Mouse (Mus musculus): ENCODE data around the gene Ccdc13.
A peak's percentile ranks its signal among the peaks of the same experiment; 100 is the strongest.

Ccdc13 gene

DNA sequence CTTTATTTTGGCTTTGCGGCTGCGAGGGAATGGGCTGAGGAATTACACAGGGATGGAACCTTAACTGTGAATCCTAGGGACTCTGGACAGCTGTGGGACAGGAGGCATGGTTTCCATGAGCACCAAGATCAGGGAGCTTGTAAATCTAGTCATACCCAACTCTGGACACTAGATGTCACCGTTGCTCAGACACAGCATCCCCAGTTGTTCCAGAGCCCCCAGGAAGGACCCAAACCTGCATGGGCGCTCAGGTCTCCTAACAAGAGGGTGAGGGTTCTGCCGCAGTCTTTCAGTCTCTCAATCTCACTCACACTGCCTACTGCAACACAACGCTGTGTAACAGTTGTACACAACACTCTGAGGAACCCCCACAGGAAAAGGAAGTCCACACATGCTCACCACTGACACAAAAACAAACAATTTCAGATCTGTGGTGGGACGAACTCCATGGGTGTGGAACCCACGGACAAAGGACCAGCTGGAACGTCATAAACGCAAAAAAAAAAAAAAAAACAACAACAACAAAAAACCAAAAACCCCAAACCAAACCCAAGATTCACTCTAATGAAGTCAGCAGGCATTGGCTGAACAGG lies 7.4 kb upstream of the Ccdc13 start:
- peak in 1 of 2 experiments; percentile 18 for DNase-seq

DNA sequence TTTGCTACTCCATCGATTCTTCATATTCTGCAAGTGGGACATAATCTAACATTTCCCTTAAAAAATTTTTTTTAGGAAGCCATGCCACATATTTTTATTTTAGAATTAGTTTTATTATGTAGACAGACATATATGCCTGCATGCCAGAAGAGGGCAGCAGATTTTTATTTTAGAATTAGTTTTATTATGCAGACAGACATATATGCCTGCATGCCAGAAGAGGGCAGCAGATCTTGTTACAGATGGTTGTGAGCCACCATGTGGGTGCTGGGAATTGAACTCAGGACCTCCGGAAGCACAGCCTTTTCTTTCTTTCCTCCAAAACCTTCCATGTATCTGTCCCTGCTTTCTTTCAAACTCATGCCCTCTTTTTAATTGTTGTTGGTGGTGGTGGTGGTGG lies 3.7 kb upstream of the Ccdc13 start:
- no peak for DNase-seq

DNA sequence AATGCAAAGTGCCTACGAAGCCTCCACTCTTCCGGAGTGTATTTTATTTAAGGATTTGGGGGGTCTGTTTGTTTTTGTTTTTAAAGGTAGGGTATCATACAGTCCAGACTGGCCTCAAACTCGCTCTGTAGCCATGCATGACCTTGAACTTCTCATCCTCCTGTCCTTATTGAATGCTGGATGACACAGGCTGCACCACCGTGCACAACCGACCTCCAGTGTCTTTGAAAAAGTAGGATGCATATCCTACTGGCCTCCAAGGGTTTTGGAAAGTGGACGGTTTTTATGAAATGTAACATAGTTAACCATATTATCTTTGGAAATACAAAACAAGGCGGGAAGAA lies 333 bp upstream of the Ccdc13 start:
- DNase-seq, result no peak

DNA sequence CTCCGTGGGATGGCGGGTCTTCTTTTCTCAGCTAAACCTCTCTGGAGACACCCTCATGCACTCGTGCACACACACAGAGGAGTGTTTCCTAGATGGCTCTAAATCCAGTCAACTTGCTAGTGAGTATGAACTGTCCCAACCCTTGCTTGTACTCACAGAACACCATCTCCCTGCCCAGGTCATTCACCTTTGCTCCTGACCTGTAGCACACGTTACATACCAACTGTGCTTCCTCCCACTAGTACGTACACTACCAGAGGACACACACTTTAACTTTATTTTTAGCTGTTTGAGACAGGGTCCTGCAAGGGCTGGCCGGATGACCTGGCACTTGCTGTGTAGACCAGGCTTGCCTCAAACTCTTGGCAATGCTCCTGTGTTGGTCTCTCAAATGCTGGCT lies 1.3 kb downstream of the Ccdc13 start:
- DNase-seq, result no peak

DNA sequence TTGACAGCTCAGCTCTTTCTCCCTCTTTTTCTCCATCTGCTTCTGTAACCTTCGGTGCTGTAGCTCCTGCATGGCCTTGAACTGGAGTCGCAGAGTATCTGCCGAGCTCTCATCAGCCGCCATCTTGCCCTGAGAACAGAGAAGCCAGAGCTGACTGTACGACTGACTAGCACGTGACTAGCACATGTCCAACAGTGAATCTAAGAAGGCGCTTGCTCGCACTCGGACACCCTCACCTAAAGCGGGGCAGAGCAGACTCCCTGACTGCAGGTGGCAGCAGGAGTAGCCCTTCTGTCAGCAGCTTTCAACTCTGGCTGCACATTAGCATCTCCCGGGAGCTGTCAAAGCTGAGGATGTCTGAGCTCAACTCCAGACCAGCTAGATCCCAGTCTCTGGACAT lies 5.4 kb downstream of the Ccdc13 start:
- DNase-seq, result no peak

DNA sequence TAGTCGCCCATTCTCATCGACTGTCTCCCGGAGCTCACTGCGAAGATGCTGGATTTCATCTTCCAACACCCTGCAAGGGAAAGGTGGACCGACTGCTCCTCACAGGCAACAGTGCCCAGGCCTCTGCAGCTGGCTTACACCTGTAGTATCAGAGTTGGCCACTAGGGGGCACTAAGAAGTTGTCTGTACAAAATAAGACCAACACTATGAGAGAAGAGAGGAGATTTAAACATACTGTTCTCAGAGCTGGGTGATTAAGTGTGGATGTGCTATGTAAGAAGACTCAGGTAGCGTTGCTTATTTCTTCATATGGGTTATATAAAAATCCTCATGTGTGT lies 8.3 kb downstream of the Ccdc13 start:
- DNase-seq, result peak; percentile 67 to 82

DNA sequence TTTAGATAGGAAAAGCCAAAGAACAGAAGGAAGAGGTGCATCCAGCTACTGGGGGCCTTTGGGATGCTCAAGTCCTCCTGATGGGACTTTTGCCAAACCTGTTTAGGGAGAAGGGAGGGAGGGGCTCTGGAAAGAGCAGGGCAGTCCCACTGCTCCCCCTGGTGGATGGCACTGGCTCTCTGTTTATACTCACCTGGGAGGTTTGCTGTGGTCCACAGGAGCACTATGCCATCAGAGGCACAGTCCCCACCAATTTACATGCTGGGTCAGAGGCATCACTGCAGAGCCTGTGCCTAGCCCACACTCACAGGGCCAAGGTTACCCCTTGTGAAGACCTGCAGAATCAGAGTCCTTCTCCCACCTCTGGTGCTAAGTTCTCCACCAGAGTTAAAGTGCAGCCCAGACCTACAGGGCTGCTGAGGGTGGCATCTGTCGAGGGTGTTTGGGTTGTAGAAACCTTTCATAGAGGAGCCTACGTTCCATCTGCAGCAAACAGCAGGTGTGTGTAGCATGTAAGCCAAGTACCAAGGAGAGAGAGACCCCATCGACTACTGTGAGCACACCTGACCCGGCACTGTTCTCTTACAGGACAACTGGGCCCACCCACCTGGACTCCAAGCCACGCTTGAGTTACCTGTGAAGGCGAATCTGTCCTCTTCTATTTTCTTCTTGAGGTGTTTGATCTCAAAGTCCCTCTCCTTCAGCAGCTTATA lies 8.9 kb downstream of the Ccdc13 start:
- DNase-seq, result peak in 1 of 2 experiments; percentile 67

DNA sequence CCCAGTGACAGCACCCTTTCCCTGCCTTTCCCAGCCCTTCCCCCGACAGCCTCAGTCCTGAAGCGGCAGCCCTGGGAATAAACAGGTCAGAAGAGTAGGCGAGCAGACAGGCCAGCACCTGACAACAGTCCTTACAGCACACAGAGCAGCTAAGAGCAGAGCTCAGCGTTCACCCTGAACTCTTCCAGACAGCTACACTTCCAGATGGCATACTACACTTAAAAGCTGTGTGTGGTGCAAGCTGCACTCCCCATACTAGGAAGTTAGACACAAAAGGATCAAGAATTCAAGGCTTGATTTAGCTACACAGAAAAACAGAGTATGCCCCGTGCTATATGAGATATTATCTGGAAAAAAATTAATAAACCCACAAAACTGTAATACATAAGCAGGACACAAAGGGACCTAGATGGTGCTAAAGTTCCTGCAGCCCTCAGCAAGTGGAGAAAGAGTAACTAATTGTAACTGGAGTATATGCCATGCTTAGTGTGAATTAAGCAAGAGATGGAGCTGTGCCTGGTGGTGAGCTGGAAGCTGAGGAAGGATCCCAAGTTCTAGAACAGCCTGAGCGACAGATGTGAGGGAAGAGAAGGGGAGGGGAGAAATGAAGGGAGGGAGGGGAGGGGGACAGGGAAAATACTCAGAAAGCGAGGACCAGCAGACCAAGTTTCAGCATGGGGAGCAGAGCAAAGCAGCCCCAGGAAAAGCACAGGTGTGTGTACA lies 9.8 kb downstream of the Ccdc13 start:
- DNase-seq, result no peak

DNA sequence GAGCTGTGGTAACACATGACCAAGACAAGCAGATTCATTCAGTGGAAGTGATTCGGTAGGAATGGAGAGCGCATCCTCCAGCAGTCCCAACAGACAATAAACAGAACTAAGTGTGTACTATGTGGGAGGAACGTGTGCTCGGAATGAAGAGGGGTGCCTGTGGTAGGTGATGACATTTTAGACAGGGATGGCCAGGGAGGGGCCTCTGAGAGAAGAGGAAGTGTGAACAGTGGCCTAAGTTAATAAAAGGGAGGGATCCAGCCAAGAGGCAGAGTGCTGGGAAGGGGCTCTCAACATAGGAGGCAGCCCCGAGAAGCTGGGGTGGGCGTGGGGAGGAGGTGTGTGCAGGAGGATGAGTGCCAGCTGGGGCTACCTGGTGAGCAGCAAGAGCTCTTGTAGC lies 10.9 kb downstream of the Ccdc13 start:
- no peak for DNase-seq

DNA sequence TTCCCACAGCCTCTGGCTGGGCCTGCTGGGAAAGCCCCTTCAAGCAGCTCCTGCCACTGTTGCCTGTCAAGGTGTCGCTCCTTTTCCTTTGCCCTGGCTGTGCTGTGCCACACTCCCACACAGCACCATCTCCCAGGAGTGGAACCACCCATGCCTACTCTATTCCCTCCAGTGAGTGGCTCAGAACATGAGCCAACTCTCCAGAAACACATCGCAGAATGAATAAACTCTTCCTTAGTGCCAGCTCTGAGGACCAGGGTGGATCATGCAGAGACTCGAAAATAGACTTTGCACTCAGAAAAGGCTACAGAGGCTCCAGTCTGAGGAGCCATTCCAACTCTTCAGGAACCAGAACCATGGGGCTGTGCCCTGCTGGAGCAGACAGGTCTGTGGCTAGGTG lies 12.9 kb downstream of the Ccdc13 start:
- no peak for DNase-seq

DNA sequence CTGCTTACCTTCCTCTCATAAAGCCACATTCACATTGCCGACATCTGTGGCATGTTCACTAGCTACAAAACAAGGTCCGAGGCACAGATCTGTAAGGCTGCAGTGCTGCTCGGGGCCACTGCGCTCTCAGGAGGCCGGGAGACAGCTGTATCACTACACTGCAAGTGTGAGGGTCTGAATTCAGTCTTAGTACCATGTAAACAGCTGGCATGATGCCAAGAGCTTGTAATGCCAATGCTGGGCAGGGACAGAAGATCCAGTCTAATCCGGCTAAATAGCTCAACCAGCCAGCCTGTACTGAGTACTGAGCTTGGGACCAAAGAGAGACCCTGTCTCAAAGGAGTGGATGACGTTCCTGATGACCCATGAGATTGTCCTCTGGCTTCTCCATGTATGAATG lies 15.3 kb downstream of the Ccdc13 start:
- DNase-seq, result peak in 1 of 2 experiments; percentile 13

DNA sequence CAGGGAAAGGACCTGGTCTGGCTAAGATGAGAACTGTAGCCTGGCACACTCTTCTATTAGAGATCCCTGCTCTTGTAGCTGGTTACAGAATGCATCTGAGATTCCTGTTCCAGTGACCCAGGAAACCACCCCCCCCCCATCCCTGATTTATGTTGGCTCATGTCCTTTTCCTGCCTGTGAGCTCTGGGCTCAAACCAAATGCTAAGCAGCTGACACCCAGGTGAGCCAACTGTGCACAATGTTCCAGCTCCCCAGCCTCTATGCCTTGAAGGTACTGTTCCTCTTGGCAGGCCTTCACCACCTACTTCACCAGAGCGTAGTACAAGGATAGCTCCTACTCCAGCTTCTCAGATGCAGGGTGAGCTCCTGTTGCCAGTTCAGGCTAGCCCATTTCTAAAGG lies 16.2 kb downstream of the Ccdc13 start:
- peak; percentile 51 to 76 for DNase-seq

DNA sequence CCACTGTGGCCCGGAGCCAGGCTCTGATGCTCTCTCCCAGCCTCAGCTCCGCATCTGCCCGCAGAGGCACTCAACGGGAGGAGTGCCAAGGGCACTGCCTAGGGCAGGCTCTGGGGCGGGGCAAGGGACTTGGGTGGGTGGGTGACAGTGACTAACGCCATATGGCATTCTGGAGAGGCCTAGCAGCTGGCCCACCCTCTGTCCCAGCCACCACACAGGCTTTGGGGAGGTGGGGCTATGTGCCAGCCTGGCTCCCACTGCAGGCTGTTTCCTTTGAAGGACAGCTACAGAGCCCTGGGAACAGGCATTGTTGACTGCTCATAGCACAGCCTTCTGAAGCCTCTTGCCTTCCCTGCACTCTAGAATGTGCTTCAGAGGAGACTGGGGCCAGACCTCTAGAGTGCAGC lies 16.7 kb downstream of the Ccdc13 start:
- peak in 1 of 2 experiments; percentile 24 for DNase-seq

DNA sequence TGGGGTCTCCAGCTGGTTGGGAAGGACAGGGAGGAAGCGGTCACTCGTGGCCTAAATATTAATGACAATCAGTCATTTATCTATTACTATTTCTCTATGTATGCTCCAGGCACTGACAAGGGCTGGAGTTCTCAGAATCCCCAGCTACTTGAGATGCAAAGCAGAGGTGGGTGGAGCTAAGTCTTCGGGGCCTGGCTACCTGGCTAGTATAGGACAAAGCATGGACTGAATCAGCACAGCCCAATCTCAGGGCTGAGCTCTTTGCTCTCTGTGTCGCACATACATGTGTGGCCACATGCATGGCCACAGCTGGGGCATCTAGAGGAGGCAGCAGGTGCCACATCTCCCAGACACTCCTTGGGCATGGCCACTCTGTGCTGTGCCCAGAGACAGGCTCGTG lies 18.5 kb downstream of the Ccdc13 start:
- DNase-seq, result no peak

DNA sequence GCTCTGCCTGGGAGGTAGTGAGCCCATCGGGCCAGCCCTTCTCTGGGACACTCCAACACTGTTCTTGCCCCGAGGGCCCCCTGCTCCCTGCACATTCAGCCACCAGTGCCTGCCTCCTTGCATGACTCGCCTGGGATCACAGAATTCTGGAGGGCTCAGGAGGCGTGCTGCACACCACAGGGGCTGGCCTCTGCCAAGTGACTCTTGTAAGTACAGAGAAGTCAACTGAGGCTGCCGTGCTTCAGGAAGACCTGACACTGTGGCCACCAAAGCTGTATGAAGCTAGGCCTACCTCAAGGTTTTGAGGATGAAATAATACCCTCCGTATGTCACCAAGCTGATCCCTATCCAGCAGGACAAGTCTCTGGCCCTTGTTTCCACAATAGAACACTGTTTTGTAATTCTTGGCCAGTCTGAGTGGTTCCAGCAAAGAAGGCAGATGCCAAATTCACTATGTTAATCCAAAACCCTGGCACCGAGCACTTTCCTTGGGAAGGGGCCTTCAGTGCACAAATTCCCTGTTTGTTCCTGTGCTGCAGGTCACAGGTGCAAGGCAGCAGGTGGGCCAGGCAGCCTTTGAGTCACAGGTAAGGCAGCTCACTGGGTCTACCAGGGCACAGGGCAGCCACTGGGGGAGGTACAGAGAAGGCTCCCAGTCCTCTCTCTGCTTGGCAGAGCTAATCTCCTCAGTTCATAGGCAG lies 19.3 kb downstream of the Ccdc13 start:
- DNase-seq, result peak; percentile 12 to 42

DNA sequence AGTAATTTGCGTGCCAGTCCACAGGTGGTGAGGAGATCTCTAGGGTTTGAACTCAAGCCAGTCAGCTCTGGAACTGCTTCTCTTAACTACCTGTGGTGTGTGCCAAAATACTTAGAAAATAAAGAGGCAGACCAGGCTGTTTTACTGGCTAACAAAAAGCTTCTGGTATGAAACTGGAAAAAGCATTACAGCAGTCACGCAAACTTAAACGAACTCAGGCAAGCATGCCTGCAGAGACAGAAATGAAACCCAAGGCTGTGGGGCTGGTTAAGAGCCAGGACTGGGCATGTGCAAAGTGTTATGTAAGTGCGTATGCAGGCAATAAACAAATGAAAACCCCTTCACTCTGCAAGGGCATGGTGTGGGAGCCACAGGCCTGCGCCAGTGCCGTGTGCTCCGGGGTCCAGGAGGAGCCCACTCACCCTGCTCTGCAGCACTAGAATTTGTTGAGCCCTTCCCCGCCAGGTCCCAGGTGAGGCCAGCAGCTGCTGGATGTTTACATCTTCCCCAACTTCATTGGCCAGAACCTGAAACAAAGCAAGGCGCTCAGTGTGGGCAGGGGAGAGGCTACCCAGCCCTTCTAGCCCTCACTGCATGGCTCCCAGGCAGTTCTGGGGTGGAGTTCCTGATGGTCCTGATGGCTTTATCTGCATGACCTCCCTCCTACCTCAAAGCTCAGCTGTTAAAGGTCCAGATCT lies 20.0 kb downstream of the Ccdc13 start:
- peak; percentile 39 to 72 for DNase-seq

DNA sequence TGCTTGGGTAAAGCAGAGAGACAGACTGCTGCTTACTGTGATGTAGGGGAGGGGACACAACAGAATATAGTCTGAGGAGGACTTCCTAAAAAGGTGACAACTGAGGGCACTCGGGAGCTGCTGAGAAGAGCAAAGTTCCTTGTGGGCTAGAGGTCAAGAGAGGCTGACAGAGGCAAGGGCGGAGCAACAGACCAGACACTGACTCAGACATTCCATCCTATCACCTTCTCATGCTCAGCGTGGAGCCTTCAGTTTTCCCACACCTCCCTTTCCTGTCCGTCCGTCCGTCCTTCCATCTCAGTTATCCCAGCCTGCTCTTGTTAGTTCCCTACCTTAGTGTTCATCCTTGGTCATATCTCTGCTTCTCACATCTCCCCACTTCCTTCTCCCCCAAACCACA lies 24.1 kb downstream of the Ccdc13 start:
- no peak for DNase-seq

DNA sequence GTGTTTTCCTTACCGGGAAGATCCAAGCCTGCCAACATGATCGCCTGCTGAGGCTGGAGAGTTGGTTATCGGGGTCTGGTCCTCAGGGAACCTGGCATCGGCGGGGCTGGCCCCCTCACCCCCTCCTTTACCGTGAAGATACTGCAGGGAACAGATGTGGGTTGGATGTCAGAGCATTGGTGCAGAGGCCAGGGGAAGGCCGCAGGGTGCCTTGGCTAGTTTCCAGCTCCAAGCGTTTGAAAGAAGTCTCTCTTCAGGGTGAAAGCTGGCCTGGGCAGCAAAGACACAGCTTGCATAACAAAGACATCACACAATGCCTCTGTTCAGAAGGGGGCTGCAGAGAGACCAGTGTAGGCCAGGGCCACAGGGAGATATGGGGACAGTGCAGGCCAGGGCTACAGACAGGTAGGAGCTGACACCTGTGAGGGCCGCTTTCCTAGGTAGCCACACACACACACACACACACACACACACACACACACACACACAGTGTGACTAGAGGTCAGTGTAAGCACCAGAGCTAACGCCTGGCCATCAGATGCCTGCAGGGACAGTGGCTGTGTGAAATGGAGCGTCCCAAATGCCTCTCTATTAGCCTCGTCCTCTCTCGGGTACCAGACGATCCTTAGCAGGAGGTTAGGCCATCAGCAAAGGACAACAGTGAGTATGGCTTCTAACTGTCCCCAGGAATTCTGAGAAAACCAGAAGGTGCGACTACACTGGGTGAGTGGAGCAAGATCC lies 29.0 kb downstream of the Ccdc13 start:
- DNase-seq, result no peak

DNA sequence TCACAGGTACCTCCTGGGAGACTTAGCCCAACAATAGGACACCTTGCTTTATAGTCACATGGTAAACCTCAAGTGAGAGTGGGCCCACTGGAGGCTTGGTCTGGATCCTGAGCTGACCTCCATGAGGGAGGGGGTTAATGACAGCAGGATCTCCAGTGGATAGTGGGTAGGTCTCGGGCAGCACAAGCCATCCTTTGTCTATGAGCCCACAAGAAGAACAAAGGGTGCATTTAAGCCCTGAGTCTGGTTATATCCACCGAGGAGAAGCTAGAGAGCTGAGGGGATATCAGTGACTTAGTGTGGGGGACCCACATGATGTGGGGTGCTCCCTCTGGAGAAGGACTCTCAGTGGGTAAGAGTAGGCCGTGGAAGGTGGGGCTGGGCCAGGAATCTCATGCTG lies 30.8 kb downstream of the Ccdc13 start:
- DNase-seq, result no peak

DNA sequence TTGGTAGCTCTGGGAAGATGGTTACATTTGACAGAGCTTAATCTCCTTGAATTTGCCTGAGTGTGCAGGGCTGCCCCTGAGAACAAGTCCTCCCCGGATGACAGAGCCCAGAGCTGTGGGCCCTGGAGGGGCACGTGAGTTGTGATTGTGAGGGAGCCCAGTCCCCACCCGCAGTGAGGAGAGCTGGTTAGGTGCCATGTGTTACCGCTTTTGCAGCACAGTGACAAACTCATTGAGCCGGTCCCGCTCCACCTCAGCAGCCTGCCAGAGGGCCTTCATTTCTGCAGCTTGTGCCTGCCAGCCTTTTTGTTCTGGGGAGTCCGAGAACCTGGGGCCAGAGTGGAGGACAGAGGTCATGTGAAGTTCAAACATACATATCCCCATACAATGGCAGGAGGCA lies 31.3 kb downstream of the Ccdc13 start:
- DNase-seq, result no peak

DNA sequence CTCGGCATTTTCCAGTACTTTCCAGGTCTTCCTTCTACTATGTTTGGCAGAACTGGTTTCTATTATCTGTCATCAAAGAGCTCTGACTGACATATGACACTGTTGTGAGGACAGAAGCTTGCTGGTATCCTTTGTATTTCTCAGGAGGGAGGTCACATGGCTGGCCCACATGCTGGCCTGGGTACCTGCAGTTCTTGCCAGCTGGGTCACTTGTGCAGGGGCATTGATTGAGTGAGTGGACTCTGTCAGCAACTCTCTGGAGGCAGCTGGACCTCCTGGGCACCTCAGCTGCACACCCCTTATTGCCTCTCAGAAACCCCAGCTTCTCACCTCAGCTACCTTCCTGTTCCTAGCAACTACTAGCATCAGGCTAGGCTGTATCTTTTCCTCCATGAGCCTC lies 31.7 kb downstream of the Ccdc13 start:
- no peak for DNase-seq

DNA sequence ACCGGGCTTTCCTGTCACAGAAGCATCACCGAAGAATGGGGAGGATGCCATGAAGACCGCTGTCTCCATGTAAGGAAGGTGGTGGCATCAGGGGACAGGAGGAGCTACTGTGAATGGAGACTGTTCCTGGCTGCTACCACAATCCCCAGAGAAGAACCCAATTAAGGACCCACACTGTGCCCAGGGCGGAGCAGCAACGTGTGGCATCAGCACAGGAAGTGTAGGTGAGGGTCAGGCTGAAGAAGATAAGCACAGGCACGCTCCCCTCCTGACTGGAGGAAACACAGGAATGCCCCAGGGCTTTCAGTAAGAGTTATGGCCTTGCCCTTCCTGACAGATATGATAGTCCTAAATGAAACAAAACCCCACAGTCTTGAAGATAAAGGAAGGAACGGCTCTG lies 36.5 kb downstream of the Ccdc13 start:
- no peak for DNase-seq

All from kidney, adult 8-10 months (tissue).